Mouse (Mus musculus): ENCODE results near the gene Mttp. TPM values are rescaled to one million over a fixed set of nuclear protein-coding genes. Genes with fewer than 3 reads are reported as not detected.

The Mttp gene
- polyA plus RNA-seq, 1 experiment from 2014 or later: 8.2 TPM

- H3K36me3 ChIP-seq (ENCODE audit: control insufficient read depth, insufficient read depth): no peaks in the 10 kb centered on the region
- no peaks in the 10 kb centered on the region for H3K4me1 ChIP-seq (replicated peaks; ENCODE audit: control insufficient read depth, insufficient read depth, low read length)
- WGBS: 59% methylated on average over 4 of the region's 4 CpGs
- no peak overlapping the region for H3K27ac ChIP-seq (ENCODE audit: low read length)
- no peak for ATAC-seq
- H3K4me2 ChIP-seq (ENCODE audit: low read length): no peak overlapping the region
- no peak overlapping the region for H3K9ac ChIP-seq (replicated peaks; ENCODE audit: low read depth, low read length)
- no peaks in the 10 kb centered on the region for H3K27me3 ChIP-seq (replicated peaks; ENCODE audit: control insufficient read depth, insufficient read depth, low read length)
- H3K9me3 ChIP-seq (ENCODE audit: control insufficient read depth, low read length): no peaks in the 10 kb centered on the region
- no peak overlapping the region for H3K4me3 ChIP-seq (replicated peaks; ENCODE audit: low read length)
Observed at GRCm38 (mm10) chr3:138162553-138163183, 17.9 kb upstream of the Mttp start.

- Histone ChIP-seq H3K4me1 (replicated peaks; ENCODE audit: control insufficient read depth, insufficient read depth, low read length) (no peaks in the 10 kb centered on the region), H3K36me3 (ENCODE audit: control insufficient read depth, insufficient read depth) (no peaks in the 10 kb centered on the region), H3K27me3 (replicated peaks; ENCODE audit: control insufficient read depth, insufficient read depth, low read length) (no peaks in the 10 kb centered on the region), H3K9me3 (ENCODE audit: control insufficient read depth, low read length) (no peaks in the 10 kb centered on the region), H3K9ac (replicated peaks; ENCODE audit: low read depth, low read length) (no peak overlapping the region), H3K27ac (ENCODE audit: low read length) (no peak overlapping the region), H3K4me3 (replicated peaks; ENCODE audit: low read length) (no peak overlapping the region), H3K4me2 (ENCODE audit: low read length) (no peak overlapping the region)
- no peak for ATAC-seq
- WGBS: 89% methylated on average over 10 of the region's 10 CpGs
Observed at GRCm38 (mm10) chr3:138161623-138162022, 16.9 kb upstream of the Mttp start.

- no peak overlapping the region for H3K27ac ChIP-seq (ENCODE audit: low read length)
- no peaks in the 10 kb centered on the region for H3K27me3 ChIP-seq (replicated peaks; ENCODE audit: control insufficient read depth, insufficient read depth, low read length)
- no peaks in the 10 kb centered on the region for H3K9me3 ChIP-seq (ENCODE audit: control insufficient read depth, low read length)
- no peaks in the 10 kb centered on the region for H3K36me3 ChIP-seq (ENCODE audit: control insufficient read depth, insufficient read depth)
- no peaks in the 10 kb centered on the region for H3K4me1 ChIP-seq (replicated peaks; ENCODE audit: control insufficient read depth, insufficient read depth, low read length)
- H3K4me3 ChIP-seq (replicated peaks; ENCODE audit: low read length): no peak overlapping the region
- ATAC-seq: no peak
- no peak overlapping the region for H3K9ac ChIP-seq (replicated peaks; ENCODE audit: low read depth, low read length)
- H3K4me2 ChIP-seq (ENCODE audit: low read length): no peak overlapping the region
- 60% methylated on average over 10 of the region's 10 CpGs for WGBS
Observed at GRCm38 (mm10) chr3:138156651-138157050, 11.9 kb upstream of the Mttp start.

- ATAC-seq: no peak
- 87% methylated on average over 4 of the region's 4 CpGs for WGBS
- H3K27ac ChIP-seq (ENCODE audit: low read length): no peak overlapping the region
Observed at GRCm38 (mm10) chr3:138155062-138155461, 10.3 kb upstream of the Mttp start.

GRCm38 (mm10) chr3:138148811-138149210 is 4.0 kb upstream of the Mttp start:
- no peaks in the 10 kb centered on the region for H3K4me1 ChIP-seq (replicated peaks; ENCODE audit: control insufficient read depth, insufficient read depth, low read length)
- ATAC-seq: no peak
- H3K9me3 ChIP-seq (ENCODE audit: control insufficient read depth, low read length): no peaks in the 10 kb centered on the region
- no peaks in the 10 kb centered on the region; the same call in 1 of the 2 replicates for H3K36me3 ChIP-seq (ENCODE audit: control insufficient read depth, insufficient read depth)
- H3K27ac ChIP-seq (ENCODE audit: low read length): no peak overlapping the region
- H3K27me3 ChIP-seq (replicated peaks; ENCODE audit: control insufficient read depth, insufficient read depth, low read length): no peaks in the 10 kb centered on the region
- no peak overlapping the region for H3K4me2 ChIP-seq (ENCODE audit: low read length)
- no peak overlapping the region for H3K9ac ChIP-seq (replicated peaks; ENCODE audit: low read depth, low read length)
- H3K4me3 ChIP-seq (replicated peaks; ENCODE audit: low read length): no peak overlapping the region
- 89% methylated on average over 2 of the region's 2 CpGs for WGBS

More at GRCm38 (mm10) chr3:138155062-138155461, 10.3 kb upstream of the Mttp start:
- H3K4me1 ChIP-seq (replicated peaks; ENCODE audit: control insufficient read depth, insufficient read depth, low read length): no peaks in the 10 kb centered on the region
- H3K9me3 ChIP-seq (ENCODE audit: control insufficient read depth, low read length): no peaks in the 10 kb centered on the region
- H3K9ac ChIP-seq (replicated peaks; ENCODE audit: low read depth, low read length): no peak overlapping the region
- no peak overlapping the region for H3K4me2 ChIP-seq (ENCODE audit: low read length)
- no peaks in the 10 kb centered on the region for H3K27me3 ChIP-seq (replicated peaks; ENCODE audit: control insufficient read depth, insufficient read depth, low read length)
- no peak overlapping the region for H3K4me3 ChIP-seq (replicated peaks; ENCODE audit: low read length)
- H3K36me3 ChIP-seq (ENCODE audit: control insufficient read depth, insufficient read depth): no peaks in the 10 kb centered on the region

- H3K4me3 ChIP-seq (replicated peaks; ENCODE audit: low read length): peak overlapping the region; percentile 75
- no peaks in the 10 kb centered on the region; the same call in 1 of the 2 replicates for H3K36me3 ChIP-seq (ENCODE audit: control insufficient read depth, insufficient read depth)
- no peaks in the 10 kb centered on the region for H3K9me3 ChIP-seq (ENCODE audit: control insufficient read depth, low read length)
- no peak for ATAC-seq
- WGBS: under 1% methylated on average over 18 of the region's 18 CpGs
- no peaks in the 10 kb centered on the region for H3K27me3 ChIP-seq (replicated peaks; ENCODE audit: control insufficient read depth, insufficient read depth, low read length)
- H3K4me1 ChIP-seq (replicated peaks; ENCODE audit: control insufficient read depth, insufficient read depth, low read length): peaks cover 3% of the 10 kb centered on the region
- H3K4me2 ChIP-seq (ENCODE audit: low read length): peak overlapping the region; percentile 84
- peak overlapping the region; percentile 80 for H3K9ac ChIP-seq (replicated peaks; ENCODE audit: low read depth, low read length)
- peak overlapping the region; percentile 99 for H3K27ac ChIP-seq (ENCODE audit: low read length)
Observed at GRCm38 (mm10) chr3:138144060-138144641, 617 bp downstream of the Mttp start.

GRCm38 (mm10) chr3:138143315-138144059 is 1.3 kb downstream of the Mttp start, which contains the start of gene Trmt10a:
TSS of gene Trmt10a (plus strand) at chr3:138143448.
- Histone ChIP-seq H3K4me3 (replicated peaks; ENCODE audit: low read length) (peak within 1 kb of the TSS; percentile 75), H3K27me3 (replicated peaks; ENCODE audit: control insufficient read depth, insufficient read depth, low read length) (no peaks in the 10 kb centered on the region), H3K36me3 (ENCODE audit: control insufficient read depth, insufficient read depth) (no peaks in the 10 kb centered on the region), H3K27ac (ENCODE audit: low read length) (peak within 1 kb of the TSS; percentile 99), H3K4me2 (ENCODE audit: low read length) (peak within 1 kb of the TSS; percentile 84), H3K4me1 (replicated peaks; ENCODE audit: control insufficient read depth, insufficient read depth, low read length) (peaks cover 3% of the 10 kb centered on the region), H3K9ac (replicated peaks; ENCODE audit: low read depth, low read length) (peak within 1 kb of the TSS; percentile 80), H3K9me3 (ENCODE audit: control insufficient read depth, low read length) (no peaks in the 10 kb centered on the region)
- ATAC-seq: peak; percentile 98
- WGBS: under 1% methylated on average over 70 of the region's 70 CpGs

- Histone ChIP-seq H3K4me2 (ENCODE audit: low read length) (peak overlapping the region; percentile 44), H3K27me3 (replicated peaks; ENCODE audit: control insufficient read depth, insufficient read depth, low read length) (no peaks in the 10 kb centered on the region), H3K9ac (replicated peaks; ENCODE audit: low read depth, low read length) (peak overlapping the region; percentile 80), H3K4me1 (replicated peaks; ENCODE audit: control insufficient read depth, insufficient read depth, low read length) (peaks cover 3% of the 10 kb centered on the region), H3K27ac (ENCODE audit: low read length) (peak overlapping the region; percentile 99), H3K9me3 (ENCODE audit: control insufficient read depth, low read length) (no peaks in the 10 kb centered on the region), H3K36me3 (ENCODE audit: control insufficient read depth, insufficient read depth) (no peaks in the 10 kb centered on the region), H3K4me3 (replicated peaks; ENCODE audit: low read length) (peak overlapping the region; percentile 75)
- 7% methylated on average over 12 of the region's 12 CpGs for WGBS
- no peak for ATAC-seq
Observed at GRCm38 (mm10) chr3:138142733-138143314, 1.9 kb downstream of the Mttp start.
